Mouse (Mus musculus) ES-E14 (cell line): ENCODE results near the gene Dstyk.

Experiments used
- CHD2 ChIP-seq: IDR thresholded peaks from 2 replicates; pipeline ENCODE4 v1.6.1; 2014; ENCODE audit warnings: mild to moderate bottlenecking, low read depth, low read length, inconsistent platforms
- ZC3H11A ChIP-seq: IDR thresholded peaks from 2 replicates; pipeline ENCODE4 v1.6.1; 2012; ENCODE audit warnings: low read depth, mild to moderate bottlenecking, inconsistent platforms, low read length, borderline replicate concordance

- no peak for TF ChIP-seq CHD2
- TF ChIP-seq ZC3H11A: peak; percentile 85
Observed at GRCm38 (mm10) chr1:132367692-132368506, 49.5 kb upstream of the Dstyk start.
